Mouse (Mus musculus) midbrain, embryonic 16.5 days (tissue): Measurements from ENCODE around the gene Sgms1. TPM values are rescaled to one million over a fixed set of nuclear protein-coding genes. Genes with fewer than 3 reads are reported as not detected.
A peak's percentile ranks its signal among the peaks of the same experiment; 100 is the strongest.

Experiments
- ATAC-seq: fragments of 200-750 bp; cut with Nextera tagmentation; 2 replicates; pipeline ENCODE4 v1.8.0; 2017; ENCODE audit warnings: moderate TSS enrichment
- H3K27ac ChIP-seq: fragments of 300-500 bp; sonication (generic); 2 replicates; pipeline ENCODE4 v1.5.1; 2014; ENCODE audit warnings: mild to moderate bottlenecking, low read length, mixed read lengths
- H3K27me3 ChIP-seq: fragments of 300-500 bp; sonication (generic); 2 replicates; pipeline ENCODE4 v1.6.1; 2014; ENCODE audit warnings: low read depth, low read length, mixed read lengths; ENCODE audit not compliant: control insufficient read depth, insufficient read depth
- H3K36me3 ChIP-seq: fragments of 300-500 bp; sonication (generic); 2 replicates; pipeline ENCODE4 v1.6.1; 2014; ENCODE audit warnings: mild to moderate bottlenecking, low read length, moderate library complexity, mixed read lengths; ENCODE audit not compliant: control insufficient read depth, insufficient read depth
- H3K4me1 ChIP-seq: fragments of 300-500 bp; sonication (generic); 2 replicates; pipeline ENCODE4 v1.6.1; 2014; ENCODE audit warnings: mild to moderate bottlenecking, low read length, mixed read lengths; ENCODE audit not compliant: control insufficient read depth, insufficient read depth
- H3K4me2 ChIP-seq: fragments of 300-500 bp; sonication (generic); 2 replicates; pipeline ENCODE4 v1.6.1; 2014; ENCODE audit warnings: mild to moderate bottlenecking, low read length, mixed read lengths
- H3K4me3 ChIP-seq: fragments of 300-500 bp; sonication (generic); 2 replicates; pipeline ENCODE4 v1.5.1; 2014; ENCODE audit warnings: low read depth, mild to moderate bottlenecking, low read length, moderate library complexity, mixed read lengths
- H3K9ac ChIP-seq: fragments of 300-500 bp; sonication (generic); 2 replicates; pipeline ENCODE4 v1.6.1; 2014; ENCODE audit warnings: low read depth, low read length, mixed read lengths
- H3K9me3 ChIP-seq: fragments of 300-500 bp; sonication (generic); replicated peaks from 2 replicates; pipeline ENCODE4 v1.6.1; 2014; ENCODE audit warnings: mild to moderate bottlenecking, low read length, mixed read lengths; ENCODE audit not compliant: control insufficient read depth, poor library complexity, severe bottlenecking
- WGBS: fragments of 180-500 bp; shearing (Covaris S2); extraction: QIAGEN DNeasy Blood & Tissue Kit; methylation state at CpG from one replicate; pipeline ENCODE4 v1.1.7; 2014; 5-methylcytosine and 5-hydroxymethylcytosine counted together
- polyA plus RNA-seq: library from polyadenylated mRNA; unstranded; fragments of >200 nt; fragmentation: Nextera tagmentation; extraction: Ambion mirVana; gene quantifications from 2 replicates; pipeline ENCODE4 v1.2.1, GENCODE M21; 2015

Gene Sgms1
- polyA plus RNA-seq, 1 experiment from 2014 or later = 20.2 TPM

DNA sequence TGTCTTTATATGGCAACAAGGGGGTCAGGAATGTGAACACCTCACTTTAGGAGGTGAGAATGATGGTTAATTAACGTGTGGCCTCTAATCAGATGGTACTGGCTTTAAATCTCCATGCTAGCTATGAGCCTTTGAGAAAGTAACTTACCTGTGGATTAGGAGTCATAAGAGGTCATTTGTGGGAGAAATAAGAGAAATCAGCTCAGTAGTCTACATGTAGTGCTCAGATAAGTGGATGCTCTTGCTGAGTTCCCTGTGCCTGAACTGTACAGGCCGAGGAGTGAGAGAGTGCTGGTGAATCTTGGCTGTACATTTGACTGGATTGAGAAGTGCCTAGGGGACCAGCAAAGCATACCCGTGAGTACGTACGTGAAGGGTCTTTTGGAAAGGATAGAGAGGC lies 14.3 kb upstream of the Sgms1 start:
- Histone ChIP-seq H3K9ac (no peak overlapping the region), H3K4me2 (no peak overlapping the region), H3K4me3 (no peak overlapping the region), H3K27me3 (no peaks in the 10 kb centered on the region), H3K4me1 (no peaks in the 10 kb centered on the region), H3K36me3 (no peaks in the 10 kb centered on the region), H3K9me3 (no peaks in the 10 kb centered on the region), H3K27ac (no peak overlapping the region)
- ATAC-seq = no peak
- WGBS = 89% methylated on average over 5 of the region's 5 CpGs

- Histone ChIP-seq H3K4me1 (no peaks in the 10 kb centered on the region), H3K27ac (no peak overlapping the region), H3K4me2 (no peak overlapping the region), H3K27me3 (no peaks in the 10 kb centered on the region), H3K9me3 (no peaks in the 10 kb centered on the region), H3K4me3 (no peak overlapping the region), H3K36me3 (no peaks in the 10 kb centered on the region), H3K9ac (no peak overlapping the region)
- no peak for ATAC-seq
- 89% methylated on average over 5 of the region's 5 CpGs for WGBS
Observed at GRCm38 (mm10) chr19:32398491-32398890, 9.0 kb upstream of the Sgms1 start.

- 88% methylated on average over 6 of the region's 6 CpGs for WGBS
- Histone ChIP-seq H3K9ac (no peak overlapping the region), H3K27ac (no peak overlapping the region), H3K36me3 (no peaks in the 10 kb centered on the region), H3K4me1 (no peaks in the 10 kb centered on the region), H3K9me3 (no peaks in the 10 kb centered on the region), H3K27me3 (no peaks in the 10 kb centered on the region), H3K4me2 (no peak overlapping the region), H3K4me3 (no peak overlapping the region)
- ATAC-seq = no peak
Observed at GRCm38 (mm10) chr19:32396303-32396702, 6.8 kb upstream of the Sgms1 start.

DNA sequence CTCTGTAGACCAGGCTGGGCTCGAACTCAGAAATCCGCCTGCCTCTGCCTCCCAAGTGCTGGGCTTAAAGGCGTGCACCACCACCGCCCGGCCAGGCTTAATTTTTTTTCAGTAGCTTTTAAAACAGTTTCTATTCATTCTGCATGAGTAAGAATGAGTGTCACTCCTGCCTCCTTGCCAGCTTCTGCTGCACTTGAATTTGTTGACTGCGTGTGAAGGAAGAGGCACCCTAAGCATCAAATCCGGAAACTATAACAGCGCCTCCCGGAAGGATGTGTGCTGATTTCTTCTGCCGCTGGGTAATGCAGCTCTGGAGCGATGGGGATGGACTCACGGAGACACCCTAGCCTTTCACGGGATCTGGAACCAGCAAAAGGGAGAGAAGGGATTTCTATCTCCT lies 5.3 kb upstream of the Sgms1 start:
- 0 out of 2 replicates have a peak, but pooled peaks cover 3% of the 10 kb centered on the region for H3K9me3 ChIP-seq
- no peak overlapping the region for H3K4me2 ChIP-seq
- no peak for ATAC-seq
- WGBS = 92% methylated on average over 13 of the region's 13 CpGs
- no peaks in the 10 kb centered on the region for H3K27me3 ChIP-seq
- H3K4me1 ChIP-seq = peaks cover 6% of the 10 kb centered on the region
- no peak overlapping the region for H3K9ac ChIP-seq
- H3K4me3 ChIP-seq = no peak overlapping the region
- no peaks in the 10 kb centered on the region for H3K36me3 ChIP-seq
- H3K27ac ChIP-seq = no peak overlapping the region

DNA sequence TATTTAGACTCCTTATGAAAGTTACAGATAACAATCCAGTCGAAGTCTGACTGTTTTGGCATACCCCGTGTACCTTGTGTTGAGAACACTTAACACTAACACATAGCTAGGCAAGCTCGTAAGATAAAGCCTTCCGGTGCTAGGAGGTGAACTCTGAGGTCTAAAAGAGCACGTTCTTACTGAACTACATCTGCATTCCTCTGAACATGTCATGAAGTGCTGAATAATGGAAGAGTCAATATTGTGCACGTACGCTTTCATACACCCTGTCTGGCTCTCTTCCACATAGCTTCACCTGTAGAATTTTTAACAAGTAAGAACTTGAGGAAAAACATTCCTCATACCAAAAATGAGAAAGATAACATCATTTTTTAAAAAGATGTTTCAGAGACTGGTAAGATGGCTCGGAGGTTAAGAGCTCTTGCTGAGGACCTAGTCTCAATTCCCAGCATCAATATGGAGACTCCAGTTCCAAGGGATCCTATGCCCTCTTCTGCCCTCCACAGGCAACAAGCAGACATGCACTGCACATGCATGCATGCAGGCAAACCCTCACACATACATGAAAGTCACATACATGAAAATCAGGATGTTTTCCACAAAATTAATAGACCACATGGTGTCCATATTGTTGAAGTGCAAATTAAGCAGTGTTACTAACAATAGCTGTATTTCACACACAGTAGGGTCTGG lies 4.4 kb upstream of the Sgms1 start:
- H3K9me3 ChIP-seq = 0 out of 2 replicates have a peak, but pooled peaks cover 3% of the 10 kb centered on the region
- H3K36me3 ChIP-seq = no peaks in the 10 kb centered on the region
- no peak overlapping the region for H3K4me2 ChIP-seq
- H3K27ac ChIP-seq = no peak overlapping the region
- peaks cover 6% of the 10 kb centered on the region for H3K4me1 ChIP-seq
- H3K27me3 ChIP-seq = no peaks in the 10 kb centered on the region
- no peak overlapping the region for H3K9ac ChIP-seq
- ATAC-seq = no peak
- 90% methylated on average over 8 of the region's 8 CpGs for WGBS
- H3K4me3 ChIP-seq = no peak overlapping the region

GRCm38 (mm10) chr19:32393092-32393745 lies 3.7 kb upstream of the Sgms1 start:
- no peak overlapping the region for H3K4me3 ChIP-seq
- WGBS = 96% methylated on average over 4 of the region's 4 CpGs
- no peak overlapping the region for H3K4me2 ChIP-seq
- H3K27me3 ChIP-seq = no peaks in the 10 kb centered on the region
- H3K9ac ChIP-seq = no peak overlapping the region
- H3K36me3 ChIP-seq = no peaks in the 10 kb centered on the region
- no peak overlapping the region for H3K27ac ChIP-seq
- 0 out of 2 replicates have a peak, but pooled peaks cover 3% of the 10 kb centered on the region for H3K9me3 ChIP-seq
- ATAC-seq = no peak
- peaks cover 6% of the 10 kb centered on the region for H3K4me1 ChIP-seq

DNA sequence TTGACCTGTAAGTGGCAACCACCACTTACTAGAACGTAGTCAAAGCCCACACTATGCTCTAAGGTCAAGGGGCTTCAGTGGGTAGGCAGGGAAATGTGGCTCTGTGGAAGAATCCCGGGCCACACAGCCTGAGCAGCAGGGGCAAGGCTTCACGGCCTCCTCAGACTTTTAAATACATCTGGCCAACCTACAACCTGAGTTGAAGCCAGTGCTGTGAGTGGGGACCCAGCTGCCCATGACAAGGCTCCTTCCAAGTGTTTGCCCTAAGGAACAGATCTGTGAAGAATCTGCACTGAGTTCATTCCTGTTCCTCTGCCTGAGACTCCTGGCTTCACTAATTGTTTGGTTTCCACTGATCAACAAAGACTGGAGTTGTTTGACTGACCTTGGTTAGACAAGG lies 1.9 kb upstream of the Sgms1 start:
- Histone ChIP-seq H3K36me3 (no peaks in the 10 kb centered on the region), H3K4me3 (no peak overlapping the region), H3K27me3 (no peaks in the 10 kb centered on the region), H3K9ac (no peak overlapping the region), H3K4me2 (no peak overlapping the region), H3K27ac (no peak overlapping the region), H3K9me3 (0 out of 2 replicates have a peak, but pooled peaks cover 3% of the 10 kb centered on the region), H3K4me1 (peaks cover 12% of the 10 kb centered on the region)
- no peak for ATAC-seq
- 96% methylated on average over 3 of the region's 3 CpGs for WGBS

DNA sequence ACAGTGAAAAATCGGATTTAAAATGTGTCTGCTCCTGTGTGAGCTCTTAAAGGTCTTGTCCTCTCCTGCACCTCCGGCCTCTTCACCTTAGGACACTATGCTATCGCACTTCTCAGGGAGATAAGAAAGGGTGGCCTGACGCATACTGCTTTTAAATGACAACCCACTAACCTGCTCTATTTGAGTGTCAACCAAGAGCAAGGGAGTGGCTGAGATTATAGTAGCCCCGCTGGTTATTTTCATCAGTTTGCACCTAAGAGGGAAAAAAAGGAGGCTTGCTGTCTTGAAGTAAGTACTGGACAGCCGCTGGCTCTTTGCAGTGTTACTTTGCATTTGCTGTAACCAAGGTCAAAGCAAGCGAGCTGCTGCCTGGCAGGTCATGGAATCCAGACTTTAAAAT lies 602 bp upstream of the Sgms1 start:
- Histone ChIP-seq H3K9ac (peak overlapping the region; percentile 95), H3K4me1 (peaks cover 15% of the 10 kb centered on the region), H3K27ac (peak overlapping the region; percentile 99), H3K4me2 (peak overlapping the region; percentile 84), H3K36me3 (no peaks in the 10 kb centered on the region), H3K27me3 (no peaks in the 10 kb centered on the region), H3K4me3 (peak overlapping the region; percentile 92), H3K9me3 (0 out of 2 replicates have a peak, but pooled peaks cover 3% of the 10 kb centered on the region)
- 72% methylated on average over 7 of the region's 7 CpGs for WGBS
- ATAC-seq = no peak

GRCm38 (mm10) chr19:32388191-32388921 lies 1.2 kb downstream of the Sgms1 start:
- Histone ChIP-seq H3K4me2 (peak overlapping the region; percentile 84), H3K27ac (peak overlapping the region; percentile 99), H3K9ac (peak overlapping the region; percentile 95), H3K9me3 (0 out of 2 replicates have a peak, but pooled peaks cover 3% of the 10 kb centered on the region), H3K27me3 (no peaks in the 10 kb centered on the region), H3K36me3 (no peaks in the 10 kb centered on the region), H3K4me3 (peak overlapping the region; percentile 92), H3K4me1 (peaks cover 15% of the 10 kb centered on the region)
- peak; percentile 93 for ATAC-seq
- WGBS = under 1% methylated on average over 66 of the region's 75 CpGs
